Mouse (Mus musculus) adrenal gland, postnatal 0 days (tissue): Measurements from ENCODE around the gene Nt5c3. TPM values are rescaled to one million over a fixed set of nuclear protein-coding genes. Genes with fewer than 3 reads are reported as not detected.

Source experiments
- polyA plus RNA-seq: library from polyadenylated mRNA; unstranded; fragments of >200 nt; fragmentation: Nextera tagmentation; extraction: Ambion mirVana; gene quantifications from 2 replicates; pipeline ENCODE4 v1.2.1, GENCODE M21; 2015

The Nt5c3 gene
- 70.7 and 76.9 TPM in 2 replicates for polyA plus RNA-seq

DNA sequence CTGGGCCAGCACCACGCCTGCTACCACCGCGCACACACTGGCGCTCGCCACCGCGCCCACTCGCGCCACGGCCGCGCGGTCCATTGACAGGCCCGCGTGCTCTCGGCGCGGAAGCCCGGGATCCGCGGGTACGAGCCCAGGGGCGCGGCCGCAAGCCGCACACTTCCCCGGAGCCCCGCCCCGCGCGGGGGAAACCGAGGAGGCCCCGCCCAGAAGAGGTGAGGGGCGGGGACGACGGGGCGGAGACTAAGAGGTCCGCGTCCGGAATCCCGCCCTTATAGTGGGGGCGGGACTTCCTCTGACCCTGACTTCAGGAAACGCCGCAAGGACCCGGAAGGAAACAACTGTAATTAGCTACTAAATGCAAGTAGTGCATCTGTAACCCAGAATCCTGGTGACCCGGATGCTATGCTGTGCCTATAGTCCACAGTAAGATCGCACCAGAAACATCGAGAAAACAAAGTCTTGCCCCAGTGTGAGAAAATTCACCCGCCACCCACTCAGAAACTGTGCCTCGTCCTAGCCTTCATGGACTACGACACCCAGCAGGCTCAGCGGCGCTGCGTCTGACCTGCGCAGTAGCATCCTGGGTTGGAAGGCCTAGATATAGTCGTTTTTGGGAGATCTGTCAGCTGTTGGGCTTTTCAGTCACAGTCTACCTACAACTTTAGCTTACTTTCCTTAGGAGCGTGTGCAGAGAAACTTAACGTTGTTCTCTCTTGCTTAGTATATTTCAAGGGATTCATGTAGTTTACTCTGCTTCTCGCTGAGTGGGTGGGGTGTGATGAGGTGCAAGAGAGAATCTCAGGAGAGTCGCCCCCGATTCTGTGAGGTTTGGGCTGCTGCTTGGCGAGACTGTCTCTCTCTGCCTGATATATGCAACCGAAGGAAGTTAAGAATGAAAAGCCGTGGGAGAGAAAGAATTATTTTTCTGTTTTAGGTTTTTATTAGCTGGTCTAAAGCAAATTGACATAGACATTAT, at the start of gene Nt5c3, which contains the start of gene Vmn1r4:
Gene Nt5c3 (minus strand): TSS at position 207 of the 982 bp plus-strand sequence.
Gene Vmn1r4 (plus strand): TSS at position 290 of the 982 bp plus-strand sequence.

DNA sequence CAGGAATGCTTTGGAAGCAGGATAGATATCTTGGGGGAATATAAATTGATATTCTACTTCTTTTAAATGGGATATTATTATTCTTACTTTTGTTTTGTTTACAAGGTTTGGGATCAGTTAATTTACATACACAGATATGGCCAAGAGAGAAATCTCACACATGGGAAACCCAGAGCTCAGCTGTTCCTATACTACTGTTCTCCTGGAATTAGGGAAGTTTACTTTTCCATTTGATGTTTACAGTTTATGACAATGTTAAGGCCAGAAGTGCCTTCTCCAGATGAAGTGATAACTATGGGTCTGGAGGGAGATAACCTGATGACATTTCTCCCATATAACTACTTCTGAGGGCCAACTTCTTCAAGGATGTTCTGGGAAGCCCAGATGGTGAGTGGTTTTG, 46.2 kb upstream of the Nt5c3 start, which contains the start of gene Vmn1r5:
Gene Vmn1r5 (plus strand): TSS at position 301 of the 400 bp plus-strand sequence.

Other genes with a start within 250 kb of the Nt5c3 start
- 176 and 251 TPM in 2 replicates for gene Lsm5, start 219.2 kb downstream of the Nt5c3 start, polyA plus RNA-seq
- 7.3 and 9.3 TPM in 2 replicates for gene Avl9, start 209.0 kb downstream of the Nt5c3 start, polyA plus RNA-seq
- gene Kbtbd2, start 126.1 kb downstream of the Nt5c3 start, polyA plus RNA-seq = 18.2 and 20.6 TPM in 2 replicates
- 84.0 and 84.2 TPM in 2 replicates for gene Fkbp9, start 91.9 kb downstream of the Nt5c3 start, polyA plus RNA-seq
- 0.25 and 0.49 TPM in 2 replicates for gene Vmn1r4, start 83 bp upstream of the Nt5c3 start, polyA plus RNA-seq
- not detected in 2 replicates for gene Vmn1r5, start 46.3 kb upstream of the Nt5c3 start, polyA plus RNA-seq
- gene Vmn1r6, start 73.3 kb upstream of the Nt5c3 start, polyA plus RNA-seq = not detected in 2 replicates
- gene Vmn1r7, start 101.4 kb upstream of the Nt5c3 start, polyA plus RNA-seq = not detected in 2 replicates
- not detected in 2 replicates for gene Vmn1r8, start 108.4 kb upstream of the Nt5c3 start, polyA plus RNA-seq
- gene Vmn1r9, start 142.9 kb upstream of the Nt5c3 start, polyA plus RNA-seq = not detected in 2 replicates
- gene Vmn1r10, start 185.5 kb upstream of the Nt5c3 start, polyA plus RNA-seq = not detected in 2 replicates
- gene Vmn1r11, start 209.5 kb upstream of the Nt5c3 start, polyA plus RNA-seq = not detected in 2 replicates
- gene Vmn1r12, start 233.0 kb upstream of the Nt5c3 start, polyA plus RNA-seq = not detected in 2 replicates